ENCODE assay signal across 31 mouse cellular contexts in the genomic region with DNA sequence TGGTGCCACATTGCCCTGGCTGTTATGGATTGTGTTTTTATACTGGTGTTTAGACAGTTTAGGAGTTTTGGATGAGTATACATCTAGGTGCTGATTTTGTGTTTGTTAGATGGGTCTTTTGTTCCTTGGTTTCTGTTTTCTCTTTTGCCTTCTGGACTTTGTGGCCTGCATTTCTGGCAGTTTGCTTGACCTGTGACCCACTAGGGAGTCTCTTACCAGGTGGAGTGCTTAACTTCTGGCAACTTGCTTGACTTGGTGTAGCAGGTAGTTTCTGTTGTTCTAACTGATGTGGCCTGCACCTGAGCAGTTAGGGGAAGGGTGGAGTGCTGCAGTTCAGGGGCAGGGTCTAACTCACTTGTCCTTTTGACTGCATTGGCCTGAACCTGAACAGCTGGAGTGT. TPM values are rescaled to one million over a fixed set of nuclear protein-coding genes. Genes with fewer than 3 reads are reported as not detected.
DNase-seq lines count a peak whose midpoint lies in the region; ATAC-seq lines count a peak whose summit lies in the region.
"Had no signal": no experiment of that assay in that cellular context is flagged by ENCODE, and none has a peak within 500 bp of the region (broad histone marks: within the 10 kb centered on the region; RNA-seq: fewer than 3 reads in every experiment).

No protein-coding gene starts in this region.

- 0 out of 2 replicates have a peak, but pooled peaks have one; percentile 30 for ATAC-seq in limb, embryonic 15.5 days (ENCODE audit: insufficient number of reproducible peaks, low FRiP score, low TSS enrichment, low read depth)
- ATAC-seq: CD4-positive, CD25-positive, alpha-beta regulatory T cell, adult 4 months; forebrain, embryonic 15.5 days had no signal

- H3K4me2 ChIP-seq in limb, embryonic 15.5 days: no peak overlapping the region
- H3K4me2 ChIP-seq: embryonic facial prominence, embryonic 13.5 days; forebrain, embryonic 12.5 days; forebrain, embryonic 15.5 days; heart, embryonic 12.5 days; heart, embryonic 15.5 days; hindbrain, embryonic 13.5 days had no signal

- H3K27me3 ChIP-seq in limb, embryonic 15.5 days: no peaks in the 10 kb centered on the region
- no peaks in the 10 kb centered on the region for H3K27me3 ChIP-seq in limb, embryonic 10.5 days (ENCODE audit: low read depth, poor library complexity, severe bottlenecking)
- H3K27me3 ChIP-seq: embryonic facial prominence, embryonic 13.5 days; forebrain, embryonic 12.5 days; forebrain, embryonic 15.5 days; heart, embryonic 12.5 days; heart, embryonic 15.5 days; hindbrain, embryonic 13.5 days had no signal

- no peak overlapping the region for H3K27ac ChIP-seq in limb, embryonic 15.5 days
- no peak overlapping the region for H3K27ac ChIP-seq in limb, embryonic 10.5 days
- H3K27ac ChIP-seq: embryonic facial prominence, embryonic 10.5 days; embryonic facial prominence, embryonic 13.5 days; forebrain, embryonic 12.5 days; forebrain, embryonic 15.5 days; heart, embryonic 15.5 days; hindbrain, embryonic 10.5 days; hindbrain, embryonic 13.5 days had no signal

- DNase-seq in kidney, adult 8-10 months: peak; percentile 14 to 31
- DNase-seq in kidney, postnatal 10 days: no peak
- DNase-seq in limb, embryonic 10.5 days (ENCODE audit: low spot score): no peak
- peak; percentile 10 for DNase-seq in kidney, postnatal 14 days
- DNase-seq in kidney, postnatal 25 days: peak; percentile 23 to 52
- DNase-seq in adrenal gland, adult 8-10 months: no peak
- DNase-seq: adrenal gland, adult 2 months; adrenal gland, postnatal 25 days; cerebellum, adult 11-12 months; cerebellum, adult 8-10 months; cerebellum, postnatal 10 days; cerebellum, postnatal 36 days; embryo, embryonic 11 days; gastrocnemius, postnatal 25 days; heart, adult 18-20 months; heart, postnatal 10 days; heart, postnatal 36 days had no signal

- H3K36me3 ChIP-seq in limb, embryonic 15.5 days: no peaks in the 10 kb centered on the region
- H3K36me3 ChIP-seq in limb, embryonic 10.5 days: peaks cover 16% of the 10 kb centered on the region; the same call in 1 of the 2 replicates
- H3K36me3 ChIP-seq: embryonic facial prominence, embryonic 10.5 days; embryonic facial prominence, embryonic 13.5 days; forebrain, embryonic 12.5 days; forebrain, embryonic 15.5 days; heart, embryonic 12.5 days; heart, embryonic 15.5 days; hindbrain, embryonic 10.5 days; hindbrain, embryonic 13.5 days had no signal

- no peak overlapping the region for H3K4me3 ChIP-seq in limb, embryonic 15.5 days
- no peak overlapping the region for H3K4me3 ChIP-seq in limb, embryonic 10.5 days
- H3K4me3 ChIP-seq: embryonic facial prominence, embryonic 10.5 days; embryonic facial prominence, embryonic 13.5 days; erythroblast, embryonic 14.5 days; forebrain, embryonic 12.5 days; forebrain, embryonic 15.5 days; heart, embryonic 12.5 days; heart, embryonic 15.5 days; hindbrain, embryonic 10.5 days; hindbrain, embryonic 13.5 days had no signal

- no peaks in the 10 kb centered on the region for H3K4me1 ChIP-seq in limb, embryonic 15.5 days
- peaks cover 11% of the 10 kb centered on the region for H3K4me1 ChIP-seq in limb, embryonic 10.5 days
- H3K4me1 ChIP-seq: embryonic facial prominence, embryonic 10.5 days; embryonic facial prominence, embryonic 13.5 days; forebrain, embryonic 12.5 days; forebrain, embryonic 15.5 days; heart, embryonic 12.5 days; heart, embryonic 15.5 days; hindbrain, embryonic 10.5 days; hindbrain, embryonic 13.5 days had no signal

- no peaks in the 10 kb centered on the region for H3K9me3 ChIP-seq in limb, embryonic 15.5 days
- H3K9me3 ChIP-seq in limb, embryonic 10.5 days (replicated peaks): no peaks in the 10 kb centered on the region
- H3K9me3 ChIP-seq: embryonic facial prominence, embryonic 10.5 days; embryonic facial prominence, embryonic 13.5 days; forebrain, embryonic 12.5 days; forebrain, embryonic 15.5 days; heart, embryonic 12.5 days; heart, embryonic 15.5 days; hindbrain, embryonic 10.5 days; hindbrain, embryonic 13.5 days had no signal

- H3K9ac ChIP-seq in limb, embryonic 15.5 days: no peak overlapping the region
- H3K9ac ChIP-seq: embryonic facial prominence, embryonic 13.5 days; forebrain, embryonic 12.5 days; forebrain, embryonic 15.5 days; heart, embryonic 12.5 days; heart, embryonic 15.5 days; hindbrain, embryonic 13.5 days had no signal

RNA-seq across cellular contexts. Expression of a gene that starts 14.3 kb away (rescaled TPM):
- 1.1 and 1.5 TPM in 2 replicates for polyA plus RNA-seq in limb, embryonic 15.5 days (2015; fragmentation: Nextera tagmentation; extraction: Ambion mirVana)
- polyA plus RNA-seq in limb, embryonic 10.5 days (2016; fragmentation: Nextera tagmentation; extraction: Ambion mirVana): 8.7 and 16.0 TPM in 2 replicates
- under 1 TPM in 2 of 4 experiments, not detected in 2; 0.29 to 0.42 TPM for total RNA-seq in adrenal gland, adult 8-10 months (2022)
- total RNA-seq: gastrocnemius, adult 8-10 months; gastrocnemius, postnatal 25 days; heart, adult 18-20 months; heart, postnatal 10 days; heart, postnatal 36 days; MEL had no signal
- polyA plus RNA-seq: C2C12; erythroblast, embryonic 14.5 days had no signal

Comparison
In these comparisons a context has a peak if more than half of its experiments do, and no peak if none do; other contexts are left out.
1. DNase-seq: peak in kidney, adult 8-10 months (2 of 2), kidney, postnatal 14 days (single experiment) and kidney, postnatal 25 days (2 of 2); none in kidney, postnatal 10 days (single experiment), limb, embryonic 10.5 days (single experiment) and adrenal gland, adult 8-10 months (single experiment).